Mouse (Mus musculus): ENCODE measurements around the gene Tbl1x.
"Not testable (repeated sequence)": the region's sequence is repeated elsewhere in the genome, so short reads cannot be mapped to it uniquely, and the experiment has no call there.

The Tbl1x gene

GRCm38 (mm10) chrX:77510371-77511300, at the start of gene Tbl1x:
TSS of gene Tbl1x (plus strand) at chrX:77511013.
- peak; percentile 95 for DNase-seq (ENCODE audit: low read depth, low spot score)

- DNase-seq (ENCODE audit: low read depth, low spot score), result no peak
Measured at GRCm38 (mm10) chrX:77469216-77469615, 41.6 kb upstream of the Tbl1x start.

GRCm38 (mm10) chrX:77472858-77473257, 38.0 kb upstream of the Tbl1x start:
- no peak for DNase-seq (ENCODE audit: low read depth, low spot score)

- DNase-seq (ENCODE audit: low read depth, low spot score), result no peak
Measured at GRCm38 (mm10) chrX:77473511-77473910, 37.3 kb upstream of the Tbl1x start.

- DNase-seq (ENCODE audit: low read depth, low spot score), result no peak
Measured at GRCm38 (mm10) chrX:77474551-77474950, 36.3 kb upstream of the Tbl1x start.

- DNase-seq (ENCODE audit: low read depth, low spot score), result no peak
Measured at GRCm38 (mm10) chrX:77477526-77477925, 33.3 kb upstream of the Tbl1x start.

- no peak for DNase-seq (ENCODE audit: low read depth, low spot score)
Measured at GRCm38 (mm10) chrX:77487922-77488799, 22.7 kb upstream of the Tbl1x start.

- peak; percentile 21 for DNase-seq (ENCODE audit: low read depth, low spot score)
Measured at GRCm38 (mm10) chrX:77490127-77490526, 20.7 kb upstream of the Tbl1x start.

- peak; percentile 92 for DNase-seq (ENCODE audit: low read depth, low spot score)
Measured at GRCm38 (mm10) chrX:77509149-77509548, 1.7 kb upstream of the Tbl1x start.

- peak; percentile 26 for DNase-seq (ENCODE audit: low read depth, low spot score)
Measured at GRCm38 (mm10) chrX:77509776-77510175, 1.0 kb upstream of the Tbl1x start.

- DNase-seq (ENCODE audit: low read depth, low spot score), result peak; percentile 58
Measured at GRCm38 (mm10) chrX:77511301-77511993, 634 bp downstream of the Tbl1x start.

GRCm38 (mm10) chrX:77511994-77512485, 1.2 kb downstream of the Tbl1x start:
- DNase-seq (ENCODE audit: low read depth, low spot score), result no peak

- no peak for DNase-seq (ENCODE audit: low read depth, low spot score)
Measured at GRCm38 (mm10) chrX:77517274-77518085, 6.7 kb downstream of the Tbl1x start.

GRCm38 (mm10) chrX:77518929-77519328, 8.1 kb downstream of the Tbl1x start:
- DNase-seq (ENCODE audit: low read depth, low spot score), result no peak

- no peak for DNase-seq (ENCODE audit: low read depth, low spot score)
Measured at GRCm38 (mm10) chrX:77522842-77523375, 12.1 kb downstream of the Tbl1x start.

GRCm38 (mm10) chrX:77525179-77525578, 14.4 kb downstream of the Tbl1x start:
- DNase-seq (ENCODE audit: low read depth, low spot score), result peak; percentile 75

GRCm38 (mm10) chrX:77528401-77528800, 17.6 kb downstream of the Tbl1x start:
- DNase-seq (ENCODE audit: low read depth, low spot score), result peak; percentile 64

GRCm38 (mm10) chrX:77530997-77531396, 20.2 kb downstream of the Tbl1x start:
- DNase-seq (ENCODE audit: low read depth, low spot score), result no peak

- DNase-seq (ENCODE audit: low read depth, low spot score), result no peak
Measured at GRCm38 (mm10) chrX:77533922-77534321, 23.1 kb downstream of the Tbl1x start.

- not testable (repeated sequence) for DNase-seq (ENCODE audit: low read depth, low spot score)
Measured at GRCm38 (mm10) chrX:77539770-77540169, 29.0 kb downstream of the Tbl1x start.
